Mouse (Mus musculus) neural tube, embryonic 10.5 days (tissue): ENCODE results near the gene Gne.

Experiments
- DNase-seq: peaks from one replicate; pipeline ENCODE4 v3.0.0-alpha.2; 2017; ENCODE audit warnings: low spot score; ENCODE audit errors: extremely low spot score

Gne gene

DNA sequence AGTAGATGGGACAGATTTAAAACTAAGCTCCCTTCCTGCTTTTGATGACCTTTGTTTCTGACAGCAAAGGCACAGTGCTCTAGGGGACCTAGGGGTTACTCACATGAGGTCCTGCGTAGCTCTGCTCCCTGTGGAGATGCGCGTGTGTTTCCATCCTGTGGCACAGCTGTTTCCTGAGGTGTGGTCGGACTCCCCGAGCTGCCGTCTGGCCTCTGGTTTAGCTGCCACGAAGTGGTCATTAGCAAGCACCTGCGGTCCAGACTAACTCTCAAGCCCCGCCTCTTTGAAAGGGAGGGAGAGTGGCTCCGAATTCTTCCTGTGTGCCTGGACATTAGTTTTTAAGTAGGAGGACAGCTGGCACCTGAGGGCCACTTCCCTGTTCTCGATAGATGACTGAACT, at the start of gene Gne:
Gene Gne (minus strand): TSS at position 233 of the 400 bp plus-strand sequence.
- DNase-seq: no peak

DNA sequence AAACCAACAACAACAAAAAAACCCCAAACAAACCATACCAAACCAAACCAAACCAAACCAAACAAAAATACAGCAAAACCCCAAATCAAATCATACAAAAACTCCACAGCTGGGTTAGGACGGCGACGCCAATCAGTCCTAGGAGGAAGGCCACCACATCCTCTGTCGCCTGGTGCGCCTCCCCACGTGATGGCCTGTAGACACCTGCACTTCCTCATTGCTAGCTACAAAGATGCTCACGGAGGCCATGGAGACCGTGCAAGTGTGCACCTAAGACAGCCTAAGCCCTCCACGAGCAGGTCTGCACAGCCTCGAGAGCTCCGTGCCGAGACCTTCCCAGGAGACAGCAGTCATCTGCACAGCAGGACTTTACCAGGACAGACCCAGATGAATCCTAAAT, 42.8 kb upstream of the Gne start:
- DNase-seq: no peak

DNA sequence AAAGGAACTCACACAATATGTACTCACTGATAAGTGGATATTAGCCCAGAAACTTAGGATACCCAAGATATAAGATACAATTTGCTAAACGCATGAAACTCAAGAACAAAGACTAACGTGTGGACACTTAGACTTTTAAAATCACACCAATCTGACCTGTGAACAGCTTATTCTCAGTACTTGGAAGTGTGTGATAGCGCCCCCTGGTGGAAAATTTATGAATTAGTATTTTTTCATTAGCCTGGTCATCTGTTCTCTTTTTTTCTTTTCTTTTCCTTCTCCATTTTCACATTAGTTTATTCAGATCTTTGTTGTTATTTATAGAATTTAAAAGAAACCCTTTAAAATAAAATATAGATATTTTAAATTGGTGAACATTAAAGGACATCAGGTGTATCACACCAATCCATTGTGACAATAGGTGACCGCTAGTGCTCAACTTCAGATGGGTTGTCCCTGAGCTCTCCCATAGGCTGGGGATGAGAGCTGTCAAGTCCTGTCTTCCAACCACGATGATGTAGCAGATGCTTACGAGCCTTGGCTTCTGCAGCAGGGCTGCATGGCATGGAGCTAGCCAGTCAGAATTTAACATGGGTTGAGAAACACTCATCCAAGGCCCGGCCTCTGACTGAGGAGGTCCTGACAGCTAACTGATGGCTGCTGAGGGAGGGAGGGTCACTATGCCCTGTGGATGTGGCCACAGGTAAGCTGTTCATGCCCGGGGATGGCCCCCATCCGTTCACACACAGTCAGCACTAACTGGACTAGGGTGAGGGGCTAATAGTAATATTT, 35.6 kb upstream of the Gne start:
- no peak for DNase-seq

DNA sequence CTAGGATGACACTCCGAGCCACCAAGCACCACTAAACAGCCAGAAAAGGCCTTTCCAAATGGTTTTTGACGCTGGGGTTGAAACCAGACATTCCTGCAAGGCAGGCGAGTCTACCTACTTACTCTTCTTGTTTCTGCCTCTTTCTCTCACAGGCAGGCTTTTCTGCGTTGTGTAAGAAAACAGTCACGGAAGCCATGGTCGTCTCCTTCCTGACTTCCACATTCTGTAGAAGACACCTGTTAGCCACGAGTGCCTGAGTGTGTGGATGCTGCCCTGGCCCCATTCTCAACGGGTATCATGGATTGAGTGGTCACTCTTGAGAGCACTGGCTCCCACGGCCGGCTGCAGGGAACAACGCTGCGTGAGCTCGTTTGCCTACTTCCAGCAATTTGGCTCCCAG, 31.1 kb upstream of the Gne start:
- DNase-seq: no peak

DNA sequence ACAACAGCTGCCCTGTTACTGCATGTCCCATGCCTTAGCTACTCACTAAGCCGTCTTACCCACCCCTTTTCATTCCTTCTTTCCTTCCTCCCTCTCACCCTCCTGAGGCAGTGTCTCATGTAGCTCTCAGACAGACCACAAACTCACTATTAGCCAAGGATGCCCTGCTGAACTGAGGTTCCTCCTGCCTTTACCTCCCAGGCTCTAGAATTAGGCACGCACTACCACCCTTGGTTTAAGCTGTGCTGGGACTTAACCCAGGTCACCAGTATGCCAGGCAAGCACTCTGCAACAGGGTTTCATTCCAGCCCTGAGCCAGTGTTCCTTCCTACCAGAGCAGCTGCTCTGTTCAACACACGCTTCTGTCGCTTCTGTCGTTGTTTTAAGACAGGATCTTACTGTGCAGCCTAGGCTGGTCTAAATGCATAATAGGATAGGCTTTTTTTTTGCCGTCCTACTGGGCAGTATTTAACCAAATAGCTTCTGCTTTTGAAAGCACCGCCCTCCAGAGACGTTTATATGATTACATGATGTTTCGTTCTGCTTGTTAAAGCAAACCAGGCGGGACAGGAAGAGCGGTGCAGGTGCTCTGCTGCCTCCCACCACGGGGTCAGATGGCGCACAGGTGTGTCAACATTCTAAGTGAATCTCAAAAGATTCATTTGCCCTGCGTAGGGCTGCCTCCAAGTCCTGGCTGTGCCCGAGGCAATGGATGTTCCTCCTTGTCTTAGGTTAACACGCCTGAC, 29.6 kb upstream of the Gne start:
- DNase-seq: no peak

DNA sequence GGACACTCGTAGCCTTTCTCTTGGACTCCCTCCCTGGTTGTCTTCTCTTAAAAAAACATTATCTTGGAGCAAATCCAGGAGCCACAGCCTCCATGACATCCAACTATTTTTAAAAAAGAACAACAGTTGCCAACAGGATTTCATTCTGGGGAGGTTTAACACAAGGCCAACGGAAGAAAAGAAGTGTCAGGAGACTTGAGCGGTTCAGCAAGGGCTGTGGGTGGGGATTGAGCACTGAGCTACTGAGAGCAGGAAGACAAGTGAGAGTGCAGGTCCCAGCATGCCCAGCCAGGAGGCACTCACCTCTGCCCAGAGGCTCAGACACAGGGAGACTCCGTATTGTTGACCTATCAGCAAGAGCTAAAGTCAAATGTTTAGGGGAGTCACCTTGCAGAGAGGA, 28.8 kb upstream of the Gne start:
- DNase-seq: no peak

DNA sequence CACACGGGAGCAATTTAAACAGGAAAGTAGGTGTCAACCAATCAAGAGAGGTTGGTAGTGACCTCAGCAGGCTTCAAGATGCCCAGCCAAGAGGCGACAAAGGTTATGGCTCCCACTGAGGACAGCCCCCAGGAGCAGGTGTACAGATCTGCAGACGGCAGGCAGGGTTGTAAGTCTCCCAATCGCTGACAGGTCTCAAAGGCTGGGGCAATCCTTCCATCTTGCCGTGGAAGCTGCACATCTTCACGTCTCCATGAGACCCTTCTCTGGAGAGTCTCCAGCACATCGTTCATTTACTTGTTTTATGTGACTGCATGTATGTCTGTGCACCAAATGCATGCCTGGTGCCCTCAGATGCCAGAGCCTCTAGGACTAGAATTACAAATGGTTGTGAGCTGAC, 26.8 kb upstream of the Gne start:
- no peak for DNase-seq

DNA sequence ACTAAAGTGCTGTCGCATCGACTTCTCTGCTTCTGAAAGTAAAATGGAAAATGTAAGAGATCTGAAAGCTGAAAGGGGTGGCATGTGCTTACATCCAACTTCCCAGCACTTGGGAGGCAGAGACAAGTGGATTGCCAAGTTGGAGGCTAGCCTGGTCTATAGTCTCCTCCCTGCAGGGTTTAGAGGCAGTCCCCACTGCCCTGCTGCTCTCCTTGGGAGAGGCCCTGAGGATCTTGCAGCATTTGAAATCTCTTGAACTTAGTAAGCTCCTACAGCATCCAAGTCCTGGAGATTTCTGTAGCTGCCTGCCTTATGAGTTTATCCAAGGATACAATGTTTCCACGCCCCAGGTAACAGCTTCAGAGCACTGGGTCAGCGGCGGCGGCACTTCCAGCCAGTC, 24.3 kb upstream of the Gne start:
- DNase-seq: no peak

DNA sequence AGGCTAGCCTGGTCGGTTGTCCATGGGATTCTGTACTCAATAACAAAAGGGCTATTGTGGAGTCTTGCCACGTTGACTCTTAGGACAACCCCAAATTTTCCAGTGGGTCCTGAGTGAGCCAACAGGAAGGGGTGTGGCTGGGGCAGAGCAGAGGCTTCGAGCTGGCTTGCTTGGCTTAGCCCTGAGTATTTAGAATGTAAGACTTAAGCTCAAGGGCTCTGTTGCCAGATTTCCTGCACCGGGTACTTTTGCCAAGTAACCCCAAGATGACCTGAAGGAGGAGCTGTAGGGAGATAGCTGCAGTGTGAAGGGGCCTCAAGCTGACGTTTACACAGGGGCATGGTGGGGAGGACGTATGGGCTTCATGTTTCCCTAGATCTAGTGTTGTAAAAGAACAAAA, 23.4 kb upstream of the Gne start:
- no peak for DNase-seq

DNA sequence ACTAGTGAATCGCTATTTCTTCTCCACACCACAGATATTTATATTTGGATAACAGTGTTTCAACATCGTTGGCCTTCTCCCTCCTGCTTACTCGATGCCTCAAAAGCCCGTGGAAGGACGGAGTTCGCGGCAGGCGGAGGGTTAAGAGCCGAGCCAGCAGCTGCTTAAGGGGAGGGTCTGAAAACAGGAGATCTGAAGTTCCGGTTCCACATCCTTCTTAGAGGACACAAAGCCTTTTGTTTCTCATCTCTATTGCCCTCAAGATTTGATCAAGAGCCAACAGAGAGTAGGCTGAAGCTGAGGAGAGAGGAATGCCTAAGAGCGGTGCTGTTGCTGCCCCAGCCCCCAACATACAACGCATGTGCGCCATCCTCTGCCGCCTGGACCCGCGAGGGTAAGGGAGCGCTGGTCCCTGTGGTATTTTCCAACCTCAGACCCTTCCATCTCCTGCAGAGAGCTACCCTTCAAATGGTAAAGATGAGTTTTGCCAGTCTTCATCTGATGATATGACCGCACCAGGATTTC, 22.4 kb upstream of the Gne start:
- DNase-seq: no peak

DNA sequence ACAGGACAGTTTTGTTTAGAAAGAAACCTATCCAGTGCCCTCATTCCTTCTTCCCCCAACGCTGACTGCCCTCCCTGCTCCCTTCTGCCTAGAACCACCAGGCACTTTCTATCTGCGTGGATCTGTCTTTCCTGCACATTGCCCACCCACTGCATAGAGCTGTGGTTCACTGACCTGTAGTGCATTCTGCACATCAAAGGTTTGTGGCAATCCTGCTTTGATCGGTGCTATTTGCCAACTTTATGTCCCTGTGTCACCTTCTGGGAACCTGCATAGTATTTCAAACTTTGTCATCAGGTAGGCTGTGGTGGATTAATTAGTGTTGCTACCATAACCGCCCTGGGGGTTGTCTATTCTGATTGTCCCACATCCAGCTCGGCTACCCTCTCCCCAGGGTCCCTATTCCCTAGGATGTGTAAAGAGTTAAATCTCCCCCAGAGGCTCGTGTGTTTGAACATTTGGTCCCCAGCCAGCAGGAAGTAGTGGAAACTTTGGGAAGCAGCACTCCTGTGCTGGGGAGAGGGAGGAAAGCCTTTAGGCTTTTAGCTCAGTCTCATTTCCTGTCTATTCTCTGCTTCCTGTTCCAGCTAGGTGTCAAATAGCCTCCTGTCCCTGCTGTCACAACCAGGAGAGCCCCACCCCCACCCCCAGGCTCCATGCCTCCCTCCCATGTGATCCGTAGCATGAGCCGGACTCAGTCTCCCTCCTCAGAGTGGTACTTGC, 20.4 kb upstream of the Gne start:
- no peak for DNase-seq

DNA sequence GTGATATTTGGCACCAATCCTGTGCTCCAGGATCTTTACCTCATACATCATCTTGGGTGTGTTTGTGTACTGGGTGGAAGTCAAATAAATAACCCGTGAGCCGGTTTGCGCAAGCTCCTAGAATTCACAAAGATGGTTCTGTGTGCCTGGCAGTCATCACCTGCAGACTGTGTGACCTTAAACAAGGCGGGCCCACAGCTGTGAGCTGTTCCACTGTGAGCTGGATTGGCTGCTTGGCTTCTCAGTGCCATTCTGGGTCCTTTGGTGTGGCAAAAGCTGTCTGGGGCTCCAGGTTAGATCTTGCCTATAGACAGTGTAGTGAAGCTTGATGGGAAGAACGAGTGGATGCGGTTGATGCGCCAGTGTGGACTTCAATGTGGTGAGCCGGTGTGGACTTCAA, 19.6 kb upstream of the Gne start:
- DNase-seq: no peak

DNA sequence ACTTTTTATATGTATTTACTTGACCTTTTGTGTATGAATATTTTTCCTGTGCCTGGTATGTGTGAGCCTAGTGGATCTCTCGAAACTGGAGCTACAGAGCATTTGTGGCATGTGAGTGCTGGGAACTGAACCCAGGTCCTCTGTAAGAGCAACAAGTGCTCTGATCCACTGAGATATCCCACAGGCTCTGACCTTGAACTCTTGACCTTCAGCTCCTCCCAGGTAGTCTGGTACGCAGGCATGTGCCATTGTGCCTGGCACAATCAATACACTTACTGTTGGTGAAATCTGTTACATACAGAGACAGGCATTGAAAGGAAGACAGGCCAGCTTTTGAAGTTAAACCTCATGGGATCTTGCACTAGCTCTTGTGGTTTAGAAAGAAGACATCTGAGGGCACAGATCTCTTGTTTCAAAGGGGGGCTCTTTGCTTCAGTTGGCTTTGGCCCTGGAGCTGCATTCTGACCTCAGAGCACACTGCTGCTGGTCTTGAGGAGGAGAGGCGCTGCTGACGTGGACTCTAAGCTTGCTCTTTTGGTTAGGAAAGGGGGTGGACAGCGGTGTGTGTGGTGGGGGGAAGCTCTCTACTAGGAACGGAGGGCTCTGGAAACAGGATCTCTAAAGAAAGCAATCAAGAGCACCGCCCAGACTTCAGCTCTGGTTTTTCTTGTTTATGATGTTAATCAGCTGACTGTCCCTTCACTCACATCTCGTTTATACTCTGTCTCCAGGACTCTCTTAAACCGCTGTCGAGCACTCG, 13.8 kb upstream of the Gne start:
- DNase-seq: no peak

DNA sequence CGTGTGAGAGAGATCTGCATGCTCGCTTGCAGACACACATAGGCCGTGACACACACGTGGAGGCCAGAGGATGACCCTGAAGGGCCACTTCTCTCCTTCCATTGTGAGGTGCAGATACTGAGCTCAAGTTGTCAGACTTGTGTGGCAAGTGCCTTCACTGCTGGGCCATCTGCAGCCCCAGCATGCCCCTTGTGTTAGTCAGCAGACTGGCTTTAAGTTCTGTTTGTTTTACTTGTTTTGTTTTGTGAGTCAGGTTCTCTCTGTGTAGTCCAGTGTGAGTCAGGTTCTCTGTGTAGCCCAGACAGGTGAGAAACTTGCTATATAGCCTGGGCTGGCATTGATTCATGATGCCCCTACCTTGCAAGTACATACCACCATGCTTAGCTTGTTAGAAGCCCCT, 10.5 kb upstream of the Gne start:
- DNase-seq: no peak

DNA sequence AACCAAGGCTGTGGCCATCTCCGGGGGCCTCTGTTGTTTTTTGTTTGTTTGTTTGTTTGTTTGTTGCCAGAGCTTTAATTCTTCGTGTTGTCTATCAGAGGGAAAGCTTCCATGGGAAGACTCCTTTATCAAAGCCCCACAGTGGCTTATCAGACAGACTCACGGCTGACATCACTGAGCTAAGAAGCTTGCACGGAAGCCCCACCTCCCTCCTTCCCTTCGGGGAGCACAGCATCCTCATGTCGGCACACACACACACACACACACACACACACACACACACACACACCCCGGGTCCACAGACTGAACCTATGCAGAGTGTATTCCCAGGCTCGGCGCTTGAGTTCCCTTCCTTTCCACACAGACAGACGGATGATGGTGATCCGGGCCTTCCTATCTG, 8.4 kb upstream of the Gne start:
- DNase-seq: no peak

DNA sequence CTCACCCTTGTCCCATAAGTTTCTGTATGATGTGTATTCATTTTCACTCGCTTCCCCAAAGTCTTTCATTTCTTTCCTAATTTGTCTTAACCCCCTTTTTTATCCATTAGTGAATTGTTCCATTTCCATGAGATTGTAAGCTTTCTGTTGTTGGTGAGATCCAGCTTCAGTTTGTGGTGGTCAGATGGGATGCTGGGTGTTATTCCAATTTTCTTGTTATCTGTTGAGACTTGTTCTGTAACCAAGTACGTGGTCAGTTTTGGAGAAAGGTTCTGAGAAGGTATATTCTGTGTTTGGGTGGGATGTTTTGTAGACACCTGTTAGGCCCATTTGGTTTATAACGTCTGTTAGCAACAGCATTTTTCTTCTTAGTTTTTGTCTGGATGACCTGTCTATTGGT, 1.6 kb upstream of the Gne start:
- DNase-seq: no peak

DNA sequence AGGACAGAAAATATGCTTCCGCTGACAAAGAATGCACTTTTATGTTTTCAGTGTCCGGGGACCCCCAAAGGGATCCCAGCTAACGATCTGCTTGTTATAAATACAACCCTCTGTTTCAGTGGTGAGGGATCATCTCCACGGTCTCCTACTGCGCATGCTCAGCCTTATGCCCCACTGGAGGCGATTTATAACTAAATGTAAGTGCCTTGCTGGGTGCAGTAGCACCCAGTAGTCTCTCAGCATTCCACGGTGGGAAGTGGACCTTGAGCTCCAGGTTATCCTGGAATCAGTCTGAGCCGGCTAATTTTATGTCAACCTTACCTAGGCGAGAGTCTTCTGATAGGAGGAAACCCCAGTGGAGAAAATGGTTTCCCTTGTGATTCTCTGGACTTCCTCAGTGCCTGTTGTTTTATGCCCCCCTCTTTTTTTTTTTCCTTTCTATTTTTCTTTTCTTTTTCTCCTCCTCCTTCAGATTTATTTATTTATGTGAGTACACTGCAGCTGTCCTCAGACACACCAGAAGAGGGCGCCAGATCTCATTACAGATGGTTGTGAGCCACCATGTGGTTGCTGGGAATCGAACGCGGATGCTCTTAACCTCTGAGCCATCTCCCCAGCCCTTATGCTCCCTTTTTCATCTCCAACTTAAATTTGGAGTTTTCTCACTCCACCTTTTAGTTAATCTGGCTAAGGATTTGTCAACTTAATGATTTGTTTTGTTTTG, 787 bp upstream of the Gne start:
- no peak for DNase-seq

DNA sequence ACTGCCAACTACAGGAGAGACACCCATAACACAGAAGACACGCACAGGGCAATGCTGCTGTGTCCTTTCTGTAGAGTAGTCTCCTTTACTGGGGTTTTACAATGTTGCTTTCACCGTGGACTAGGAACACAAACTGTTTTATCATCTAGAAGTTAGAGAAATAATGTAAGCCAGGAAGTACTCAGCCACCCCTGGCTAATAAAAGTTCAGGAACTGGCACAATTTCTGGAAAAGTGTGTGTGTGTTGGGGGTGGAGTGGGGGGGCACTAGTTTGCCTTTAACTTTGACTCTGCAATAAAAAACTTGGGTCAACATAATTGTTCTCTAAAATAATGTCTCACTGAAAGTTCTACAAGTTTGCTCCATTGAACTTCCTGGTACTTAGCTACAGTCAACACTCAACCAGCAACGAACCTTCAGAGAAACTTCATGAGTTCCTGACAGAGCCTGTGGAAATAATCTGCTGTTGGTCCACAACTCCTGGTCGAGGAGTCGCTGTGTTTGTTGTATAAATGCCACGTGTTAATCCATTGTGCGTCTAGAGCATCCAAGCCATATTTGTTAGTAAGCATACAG, 5.5 kb downstream of the Gne start:
- DNase-seq: no peak

DNA sequence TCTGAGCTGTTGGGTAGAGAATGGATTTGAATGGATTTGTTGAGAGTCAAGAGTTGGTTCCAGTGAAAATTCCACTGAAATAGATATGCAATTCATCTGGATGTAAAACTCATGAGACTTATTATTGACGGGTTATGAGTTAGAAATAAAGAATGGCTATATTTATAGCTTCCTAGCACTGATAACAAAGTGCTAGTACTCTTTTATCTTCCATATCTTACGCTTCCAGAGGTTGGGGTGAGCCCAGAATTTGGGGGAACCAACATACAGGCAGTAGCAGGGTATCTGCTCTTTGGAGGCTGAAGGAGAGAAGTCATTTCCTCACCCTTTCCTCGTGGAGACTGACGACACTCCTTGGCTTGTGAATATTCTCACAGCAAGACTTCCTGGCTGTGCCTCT, 9.6 kb downstream of the Gne start:
- DNase-seq: no peak

DNA sequence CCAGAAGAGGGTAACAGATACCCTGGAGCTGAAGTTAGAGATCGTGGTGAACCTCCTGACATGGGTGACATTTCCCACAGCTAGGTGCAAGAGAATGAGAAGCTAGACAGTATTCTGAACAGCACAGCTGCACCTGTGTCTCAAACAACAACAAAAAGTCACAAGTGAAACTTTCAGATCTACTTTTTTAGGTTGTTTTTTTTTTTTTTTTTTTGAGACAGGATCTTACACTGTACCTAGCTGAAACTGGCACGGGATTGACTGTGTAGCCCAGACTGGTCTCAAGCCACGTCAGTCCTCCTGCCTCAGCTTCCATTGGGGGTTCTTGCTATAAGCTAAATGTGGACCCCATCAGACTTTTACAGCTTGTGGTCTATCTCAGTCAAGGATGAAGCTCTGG, 10.2 kb downstream of the Gne start:
- no peak for DNase-seq
